Mouse (Mus musculus) forebrain, embryonic 12.5 days (tissue): ENCODE measurements around the gene Nxpe3. TPM values are rescaled to one million over a fixed set of nuclear protein-coding genes. Genes with fewer than 3 reads are reported as not detected.

Experiments used
- ATAC-seq: fragments of 200-750 bp; cut with Nextera tagmentation; 2 replicates; pipeline ENCODE4 v1.8.0; 2017; ENCODE audit warnings: moderate TSS enrichment; ENCODE audit not compliant: low FRiP score
- H3K27ac ChIP-seq: fragments of 300-500 bp; sonication (generic); 2 replicates; pipeline ENCODE4 v1.5.1; 2016; ENCODE audit warnings: mild to moderate bottlenecking
- H3K27me3 ChIP-seq: fragments of 300-500 bp; sonication (generic); 2 replicates; pipeline ENCODE4 v1.6.1; 2016; ENCODE audit warnings: mild to moderate bottlenecking
- H3K36me3 ChIP-seq: fragments of 300-500 bp; sonication (generic); replicated peaks from 2 replicates; pipeline ENCODE4 v1.6.1; 2016; ENCODE audit warnings: mild to moderate bottlenecking
- H3K4me1 ChIP-seq: fragments of 300-500 bp; sonication (generic); 2 replicates; pipeline ENCODE4 v1.6.1; 2016
- H3K4me2 ChIP-seq: fragments of 300-500 bp; sonication (generic); 2 replicates; pipeline ENCODE4 v1.6.1; 2016; ENCODE audit warnings: mild to moderate bottlenecking, moderate library complexity
- H3K4me3 ChIP-seq: fragments of 300-500 bp; sonication (generic); replicated peaks from 2 replicates; pipeline ENCODE4 v1.5.1; 2016; ENCODE audit warnings: mild to moderate bottlenecking
- H3K9ac ChIP-seq: fragments of 300-500 bp; sonication (generic); 2 replicates; pipeline ENCODE4 v1.6.1; 2016; ENCODE audit warnings: mild to moderate bottlenecking
- H3K9me3 ChIP-seq: fragments of 300-500 bp; sonication (generic); 2 replicates; pipeline ENCODE4 v1.6.1; 2016
- WGBS: fragments of 180-500 bp; shearing (Covaris S2); methylation state at CpG from one replicate; pipeline ENCODE4 v1.1.7; 2016; 5-methylcytosine and 5-hydroxymethylcytosine counted together
- polyA plus RNA-seq: library from polyadenylated mRNA; unstranded; fragments of >200 nt; fragmentation: Nextera tagmentation; extraction: Ambion mirVana; gene quantifications from 2 replicates; pipeline ENCODE4 v1.2.1, GENCODE M21; 2016

The Nxpe3 gene
- polyA plus RNA-seq, 1 experiment from 2014 or later: 0.93 TPM

DNA sequence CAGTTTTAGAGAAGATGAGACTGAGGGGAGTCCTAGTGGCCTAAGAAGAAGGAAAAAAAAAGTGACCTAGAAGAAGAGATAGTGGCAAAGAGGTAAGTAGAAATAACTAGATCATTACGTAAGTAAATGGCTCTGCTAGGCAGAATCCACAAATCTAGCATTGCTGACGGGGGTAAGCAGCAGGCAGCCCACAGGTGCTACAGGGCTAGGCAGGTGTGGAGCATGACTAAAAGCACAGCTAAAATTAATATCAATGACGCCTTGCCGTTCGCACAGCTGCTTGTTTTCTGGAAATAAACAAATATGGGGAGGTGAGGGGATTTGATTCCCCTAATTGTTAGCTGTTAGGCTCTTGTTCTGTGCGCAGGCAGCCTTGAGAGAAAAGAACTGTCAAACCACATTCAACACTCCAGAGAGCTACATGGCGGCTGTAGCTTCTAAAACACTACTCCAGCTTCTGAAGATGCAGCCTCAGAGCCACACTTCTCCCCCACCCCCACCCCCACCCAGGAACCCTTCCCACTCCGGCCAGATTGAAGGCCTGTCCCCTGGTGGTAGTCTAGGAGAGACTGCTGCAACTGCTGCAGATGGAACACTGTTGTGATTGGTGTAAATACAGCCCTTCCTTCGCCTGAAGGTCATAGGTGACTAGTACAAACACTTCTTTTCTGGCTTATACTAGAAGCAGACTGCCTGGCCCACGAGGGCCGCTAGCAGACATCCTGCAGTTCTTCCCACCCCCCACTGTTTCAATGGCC, 71.5 kb downstream of the Nxpe3 start:
- Histone ChIP-seq H3K4me1 (peaks cover 23% of the 10 kb centered on the region), H3K36me3 (no peaks in the 10 kb centered on the region), H3K4me2 (no peak overlapping the region), H3K27ac (no peak overlapping the region), H3K27me3 (0 out of 2 replicates have a peak, but pooled peaks cover 2% of the 10 kb centered on the region), H3K4me3 (no peak overlapping the region), H3K9ac (no peak overlapping the region), H3K9me3 (no peaks in the 10 kb centered on the region)
- WGBS: 31% methylated on average over 11 of the region's 11 CpGs
- no peak for ATAC-seq

DNA sequence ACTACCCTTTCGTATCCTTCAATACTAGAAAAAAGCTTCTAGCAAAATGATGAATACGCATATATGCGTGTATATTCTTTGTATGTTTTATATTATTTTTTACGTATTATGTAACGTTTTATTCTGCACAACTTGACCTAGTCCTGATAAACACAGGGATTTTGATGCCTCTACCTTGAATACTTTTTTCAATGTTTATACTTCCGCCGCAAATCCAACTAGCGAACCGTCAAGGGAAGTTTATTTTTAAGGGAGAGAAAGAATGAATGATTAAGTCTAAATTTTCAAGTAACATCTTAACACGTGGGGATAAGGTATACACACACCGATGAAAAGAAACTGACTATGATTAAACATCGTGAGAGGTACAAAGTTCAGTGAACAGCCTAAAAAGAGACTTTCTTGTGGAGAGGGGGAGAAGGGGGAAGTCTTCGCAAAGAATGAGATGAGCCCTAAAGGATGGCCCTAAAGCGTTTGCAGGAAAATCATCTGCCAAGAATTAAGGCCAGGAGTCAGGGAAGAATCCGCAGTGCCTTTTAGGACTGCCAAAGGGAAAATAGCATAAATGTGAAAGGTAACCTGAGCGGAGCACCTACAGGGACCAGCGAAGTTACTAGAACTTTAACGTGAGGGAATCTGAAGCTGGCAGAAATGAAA, 72.2 kb downstream of the Nxpe3 start:
- Histone ChIP-seq H3K27ac (no peak overlapping the region), H3K9ac (no peak overlapping the region), H3K4me2 (peak overlapping the region; percentile 98), H3K36me3 (peaks cover 5% of the 10 kb centered on the region), H3K27me3 (0 out of 2 replicates have a peak, but pooled peaks cover 2% of the 10 kb centered on the region), H3K4me1 (peaks cover 23% of the 10 kb centered on the region), H3K9me3 (no peaks in the 10 kb centered on the region), H3K4me3 (peak overlapping the region; percentile 77; the same call in 1 of the 2 replicates)
- 43% methylated on average over 18 of the region's 18 CpGs for WGBS
- no peak for ATAC-seq

DNA sequence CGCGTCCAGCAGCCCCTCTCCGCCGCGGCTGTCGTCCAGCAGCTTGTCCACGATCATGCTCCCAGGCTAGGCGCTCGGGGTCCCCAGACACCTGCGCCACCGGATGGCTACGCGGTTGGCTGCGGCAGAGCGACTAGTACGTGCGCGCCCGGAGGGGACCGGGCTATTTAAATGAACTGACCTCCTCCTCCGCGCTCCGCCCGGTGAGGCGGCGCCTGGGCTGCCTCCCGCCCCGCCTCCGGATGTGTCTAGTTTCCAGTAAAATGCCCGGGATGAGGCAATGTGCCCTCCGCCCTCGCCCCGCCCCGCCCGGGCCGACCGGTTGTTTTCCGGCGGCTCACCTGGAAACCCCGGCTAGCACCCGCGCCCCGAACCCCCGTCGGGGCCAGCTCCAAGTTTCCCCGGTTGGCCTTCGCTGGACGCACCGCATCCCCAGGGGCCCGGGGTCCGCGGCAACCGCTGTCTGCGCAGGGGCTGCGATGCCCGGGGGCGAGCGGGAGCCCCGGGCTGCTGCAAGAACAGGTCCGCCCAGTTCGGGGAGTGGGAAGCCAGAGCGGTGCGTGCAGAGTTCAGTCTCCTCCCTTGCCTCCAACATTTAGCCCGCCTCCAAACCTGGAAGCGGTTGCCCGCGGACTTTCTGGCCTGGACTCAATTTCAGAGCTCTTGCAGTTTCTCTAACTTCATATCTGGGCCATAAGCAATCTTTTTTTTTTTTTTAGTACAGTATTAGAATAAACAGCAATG, 72.9 kb downstream of the Nxpe3 start:
- under 1% methylated on average over 46 of the region's 67 CpGs for WGBS
- Histone ChIP-seq H3K27ac (0 out of 2 replicates have a peak overlapping the region, but pooled peaks have one; percentile 36), H3K9me3 (no peaks in the 10 kb centered on the region), H3K27me3 (0 out of 2 replicates have a peak, but pooled peaks cover 2% of the 10 kb centered on the region), H3K4me3 (peak overlapping the region; percentile 77), H3K4me2 (peak overlapping the region; percentile 98), H3K9ac (peak overlapping the region; percentile 75), H3K36me3 (peaks cover 9% of the 10 kb centered on the region), H3K4me1 (peaks cover 23% of the 10 kb centered on the region)
- ATAC-seq: peak; percentile 93

DNA sequence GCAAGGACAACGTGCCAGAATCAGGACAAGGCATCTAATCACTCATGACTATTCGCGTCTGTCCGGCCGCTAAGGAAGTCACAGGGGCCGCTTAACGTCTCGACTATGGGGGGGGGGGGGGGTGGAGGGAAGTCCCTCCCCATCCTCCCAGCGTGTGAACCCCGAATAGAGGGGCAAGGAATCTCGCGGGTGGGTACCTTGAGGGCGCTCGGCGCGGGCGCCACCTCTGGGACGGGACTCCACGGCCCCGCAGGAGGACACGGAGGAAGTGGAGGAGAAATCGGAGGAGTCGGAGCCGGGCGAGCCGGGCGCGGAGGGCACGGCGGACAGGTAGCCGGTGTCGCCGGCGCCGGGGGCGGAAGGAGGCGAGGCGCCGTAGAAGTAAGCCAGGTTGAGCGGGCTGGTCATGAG, 73.5 kb downstream of the Nxpe3 start:
- H3K4me2 ChIP-seq: peak overlapping the region; percentile 98
- H3K9me3 ChIP-seq: no peaks in the 10 kb centered on the region
- peak overlapping the region; percentile 77 for H3K4me3 ChIP-seq
- H3K27ac ChIP-seq: 0 out of 2 replicates have a peak overlapping the region, but pooled peaks have one; percentile 36
- peaks cover 23% of the 10 kb centered on the region for H3K4me1 ChIP-seq
- WGBS: under 1% methylated on average over 40 of the region's 40 CpGs
- 0 out of 2 replicates have a peak, but pooled peaks cover 2% of the 10 kb centered on the region for H3K27me3 ChIP-seq
- H3K36me3 ChIP-seq: peaks cover 12% of the 10 kb centered on the region
- peak overlapping the region; percentile 75 for H3K9ac ChIP-seq
- peak; percentile 41 for ATAC-seq

DNA sequence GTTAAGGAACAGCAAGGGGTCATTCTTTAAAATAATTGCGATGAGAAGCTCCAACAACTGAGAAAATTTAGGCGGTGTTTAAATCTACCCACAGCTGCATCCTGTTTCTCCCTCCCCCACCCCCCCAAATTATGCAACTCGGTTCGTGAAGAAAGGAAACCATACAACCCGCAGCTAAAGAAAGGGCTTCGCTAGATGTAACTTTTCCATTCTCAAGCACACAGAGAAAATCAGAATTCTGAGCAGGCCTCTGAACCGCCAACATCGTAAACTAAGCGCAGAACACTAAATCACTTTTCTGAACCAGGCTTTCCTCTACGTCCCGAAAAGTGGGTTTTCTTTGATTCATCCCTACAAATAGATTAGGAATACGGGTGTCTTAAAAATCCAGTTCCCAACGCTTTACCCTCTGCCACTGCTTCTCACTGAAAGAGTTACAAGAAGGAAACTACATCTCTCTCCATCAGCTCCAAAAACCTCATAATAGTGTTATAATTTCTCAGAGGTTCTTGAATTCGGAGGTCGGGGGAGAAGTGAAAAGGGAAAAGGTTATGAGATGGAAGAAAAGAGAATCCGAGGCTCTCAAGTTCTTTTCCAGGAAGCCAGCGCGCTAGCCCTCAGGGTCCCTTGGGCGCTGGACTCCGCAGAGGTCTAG, 74.0 kb downstream of the Nxpe3 start:
- Histone ChIP-seq H3K4me2 (peak overlapping the region; percentile 98), H3K9ac (peak overlapping the region; percentile 75; the same call in 1 of the 2 replicates), H3K36me3 (peaks cover 17% of the 10 kb centered on the region), H3K9me3 (no peaks in the 10 kb centered on the region), H3K4me3 (peak overlapping the region; percentile 77), H3K27ac (no peak overlapping the region), H3K27me3 (0 out of 2 replicates have a peak, but pooled peaks cover 2% of the 10 kb centered on the region), H3K4me1 (peaks cover 23% of the 10 kb centered on the region)
- 17% methylated on average over 20 of the region's 20 CpGs for WGBS
- ATAC-seq: no peak; the same call in 1 of the 2 replicates

DNA sequence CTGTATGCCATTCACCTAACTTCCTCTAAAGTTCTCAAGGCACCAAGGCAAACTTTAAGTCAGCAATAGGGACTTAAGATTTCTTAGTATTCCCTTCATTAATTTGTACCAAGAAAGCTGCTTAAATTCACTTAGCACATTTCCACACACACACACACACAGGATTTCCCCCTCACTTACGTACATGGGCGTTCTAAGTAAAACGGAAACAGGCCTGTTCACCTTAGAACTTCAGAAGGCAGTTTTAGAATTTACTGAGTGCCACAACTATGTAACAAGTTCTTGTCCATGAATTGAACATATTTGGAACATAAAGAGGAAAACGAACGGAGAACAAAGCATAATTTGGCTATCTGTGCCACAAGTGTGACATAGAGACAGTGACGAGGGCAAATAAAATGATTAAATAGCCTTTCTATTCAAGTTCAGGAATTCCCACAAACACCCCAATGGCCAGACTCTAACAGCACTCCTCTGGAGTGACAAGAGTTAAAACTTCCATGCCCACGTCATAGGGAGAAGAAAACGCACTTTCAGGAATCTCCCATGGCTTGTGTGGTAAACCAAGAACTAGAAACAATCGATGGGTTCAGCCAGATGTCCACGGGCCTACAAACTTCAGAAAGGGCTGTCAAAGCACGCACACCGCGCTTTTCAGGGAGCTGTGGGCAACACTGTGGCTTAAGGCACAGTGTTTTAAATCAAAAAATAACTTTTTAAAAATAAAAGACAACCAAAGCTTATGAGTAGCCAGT, 74.7 kb downstream of the Nxpe3 start:
- Histone ChIP-seq H3K9me3 (no peaks in the 10 kb centered on the region), H3K4me3 (peak overlapping the region; percentile 77), H3K27ac (no peak overlapping the region), H3K36me3 (peaks cover 24% of the 10 kb centered on the region), H3K4me1 (peaks cover 23% of the 10 kb centered on the region), H3K4me2 (peak overlapping the region; percentile 98), H3K9ac (no peak overlapping the region), H3K27me3 (0 out of 2 replicates have a peak, but pooled peaks cover 2% of the 10 kb centered on the region)
- ATAC-seq: no peak
- WGBS: 51% methylated on average over 13 of the region's 13 CpGs

DNA sequence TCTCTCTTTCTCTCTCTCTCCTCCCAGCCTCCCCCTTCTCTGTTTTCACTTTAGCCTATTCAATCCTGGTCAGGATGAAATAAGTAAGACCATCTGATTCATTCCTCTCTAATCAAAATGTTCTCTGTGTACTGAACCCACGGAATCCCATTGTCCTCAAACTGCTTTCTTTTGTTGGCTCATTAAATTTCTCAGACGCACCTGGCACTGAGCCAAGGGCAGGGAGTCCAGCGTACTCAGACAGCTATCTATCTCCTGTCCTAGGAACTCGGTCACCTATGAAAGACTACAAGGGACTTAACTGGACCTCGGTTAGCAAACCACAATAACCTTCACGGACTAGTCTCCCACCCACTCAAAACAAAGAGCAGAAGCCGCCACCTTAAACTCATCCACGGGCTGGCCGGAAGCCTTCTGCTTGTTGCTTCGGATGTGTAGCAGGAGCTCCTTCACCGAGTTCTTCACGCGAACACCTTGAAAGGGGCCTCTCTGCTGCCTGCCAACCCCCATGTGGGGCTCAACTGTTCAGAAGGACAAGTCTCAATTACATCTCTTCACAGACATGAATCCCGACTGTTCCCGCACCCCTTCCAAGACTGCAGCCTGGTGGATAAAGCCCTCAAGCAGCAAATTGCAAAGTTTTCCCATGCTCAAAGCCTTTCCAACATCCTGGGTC, 75.8 kb downstream of the Nxpe3 start:
- Histone ChIP-seq H3K27ac (no peak overlapping the region), H3K9me3 (no peaks in the 10 kb centered on the region), H3K9ac (0 out of 2 replicates have a peak overlapping the region, but pooled peaks have one; percentile 12), H3K4me1 (peaks cover 23% of the 10 kb centered on the region), H3K4me3 (0 out of 2 replicates have a peak overlapping the region, but pooled peaks have one; percentile 2), H3K4me2 (peak overlapping the region; percentile 25), H3K36me3 (peaks cover 30% of the 10 kb centered on the region), H3K27me3 (0 out of 2 replicates have a peak, but pooled peaks cover 2% of the 10 kb centered on the region)
- no peak for ATAC-seq
- WGBS: 65% methylated on average over 15 of the region's 15 CpGs

DNA sequence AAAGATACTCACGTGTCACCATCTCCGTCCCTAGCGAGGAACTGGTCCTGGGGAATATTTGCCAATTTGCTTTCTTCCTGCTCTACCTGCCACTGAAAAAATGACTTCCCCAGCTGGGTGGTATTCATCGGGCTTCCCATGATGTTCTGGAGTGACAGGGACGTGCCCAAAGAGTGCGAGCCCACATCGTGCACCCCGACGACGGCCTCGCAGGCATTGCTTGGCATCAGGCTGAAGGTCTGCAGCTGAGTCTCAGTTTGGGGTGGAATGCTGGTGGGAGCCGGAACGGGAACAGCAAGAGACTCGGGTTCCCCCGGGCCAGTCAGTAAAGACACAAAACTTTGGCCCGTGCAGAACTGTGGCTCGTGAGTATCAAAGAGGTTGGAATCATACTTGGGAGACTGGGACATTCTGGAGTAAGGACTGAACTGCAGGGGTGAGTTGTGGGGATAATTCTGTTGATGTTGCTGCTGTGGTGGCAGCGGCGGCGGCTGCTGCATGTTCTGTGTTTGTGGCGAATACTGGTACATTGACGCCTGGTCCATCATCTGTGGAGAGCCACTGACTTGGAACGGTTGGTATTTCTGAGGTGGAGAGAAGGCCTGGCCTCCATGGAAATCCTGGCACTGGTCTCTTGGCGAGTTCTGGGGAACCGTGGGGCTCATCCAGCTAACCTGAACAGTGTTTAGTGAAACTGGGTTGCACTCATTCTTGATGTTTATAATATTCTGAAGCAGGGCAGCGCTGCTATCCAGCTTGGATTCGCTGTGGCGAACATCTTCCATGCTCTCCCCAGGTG, 77.2 kb downstream of the Nxpe3 start:
- Histone ChIP-seq H3K36me3 (peaks cover 39% of the 10 kb centered on the region), H3K4me3 (no peak overlapping the region), H3K4me2 (no peak overlapping the region), H3K9me3 (no peaks in the 10 kb centered on the region), H3K27me3 (no peaks in the 10 kb centered on the region), H3K4me1 (peaks cover 17% of the 10 kb centered on the region), H3K27ac (no peak overlapping the region), H3K9ac (no peak overlapping the region)
- ATAC-seq: no peak
- 95% methylated on average over 28 of the region's 28 CpGs for WGBS

DNA sequence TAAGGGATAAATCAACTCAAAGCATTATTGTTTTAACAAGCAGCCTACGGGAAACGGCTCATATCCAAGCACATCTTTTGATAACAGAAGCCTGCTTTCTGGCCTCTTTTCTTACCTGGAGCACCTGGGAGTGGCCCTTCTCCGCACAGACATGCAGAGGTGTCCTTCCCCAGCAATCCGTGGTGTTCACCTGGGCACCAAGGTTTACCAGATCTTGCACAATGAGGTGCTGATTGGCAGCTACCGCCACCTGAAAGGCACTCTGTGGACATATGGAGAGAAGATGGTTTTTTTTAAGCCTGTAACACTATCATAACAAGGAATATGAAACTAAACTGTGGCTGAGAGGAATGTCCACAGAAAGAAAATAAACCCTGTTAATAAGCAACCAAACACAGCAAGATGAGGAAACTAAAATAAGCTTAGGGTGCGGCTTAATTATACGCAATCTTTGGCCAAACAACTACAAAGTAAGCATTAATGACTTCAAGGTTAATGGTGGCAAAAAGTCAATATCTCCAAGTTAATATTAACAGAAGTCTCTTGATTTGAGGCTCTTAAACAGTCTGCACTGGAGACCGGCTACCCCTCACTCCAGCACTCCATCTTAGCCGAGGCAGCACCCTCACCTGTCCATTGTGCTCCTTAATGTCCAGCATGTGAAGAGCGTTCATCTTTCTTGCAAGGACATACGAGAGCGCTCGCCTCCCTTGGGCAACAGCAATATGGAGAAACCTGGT, 78.7 kb downstream of the Nxpe3 start:
- Histone ChIP-seq H3K4me2 (no peak overlapping the region), H3K9me3 (no peaks in the 10 kb centered on the region), H3K27ac (no peak overlapping the region), H3K4me3 (no peak overlapping the region), H3K4me1 (peaks cover 16% of the 10 kb centered on the region), H3K9ac (no peak overlapping the region), H3K36me3 (peaks cover 44% of the 10 kb centered on the region), H3K27me3 (no peaks in the 10 kb centered on the region)
- no peak for ATAC-seq
- 94% methylated on average over 13 of the region's 13 CpGs for WGBS

DNA sequence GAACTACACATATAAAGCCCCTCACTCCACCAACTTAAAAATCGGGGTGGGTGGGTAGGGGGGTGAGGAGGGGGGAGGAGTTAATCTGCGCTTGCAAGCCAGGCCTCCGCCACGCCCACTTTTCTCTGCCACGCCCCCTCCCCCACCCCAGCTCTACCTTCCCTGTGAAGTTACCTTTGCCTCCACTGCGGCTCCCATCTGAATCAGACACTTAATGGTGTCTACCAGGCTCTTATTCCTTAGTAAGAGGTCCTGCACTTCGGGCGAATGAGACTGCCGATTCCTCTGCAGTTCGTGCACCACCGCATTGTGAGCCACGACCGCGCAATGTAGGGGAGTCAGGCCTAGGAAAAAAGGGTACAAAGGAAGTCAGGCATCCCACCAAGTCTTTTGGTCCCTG, 79.6 kb downstream of the Nxpe3 start:
- H3K27ac ChIP-seq: no peak overlapping the region
- H3K9ac ChIP-seq: no peak overlapping the region
- peaks cover 44% of the 10 kb centered on the region for H3K36me3 ChIP-seq
- no peaks in the 10 kb centered on the region for H3K9me3 ChIP-seq
- no peak overlapping the region for H3K4me2 ChIP-seq
- H3K4me3 ChIP-seq: no peak overlapping the region
- H3K27me3 ChIP-seq: no peaks in the 10 kb centered on the region
- H3K4me1 ChIP-seq: peaks cover 11% of the 10 kb centered on the region
- ATAC-seq: no peak
- 86% methylated on average over 14 of the region's 14 CpGs for WGBS
